Mouse (Mus musculus): ENCODE results near the gene Tex22. TPM values are rescaled to one million over a fixed set of nuclear protein-coding genes. Genes with fewer than 3 reads are reported as not detected.

The Tex22 gene
- under 1 TPM; 0.35 to 0.52 TPM for total RNA-seq (2021)

GRCm38 (mm10) chr12:113074329-113075062 is at the start of gene Tex22:
Gene Tex22 (plus strand): TSS chr12:113074502.
- DNase-seq (ENCODE audit: low spot score in 2 of 2) = peak; percentile 86 to 87
- intact Hi-C loops (cut with DNase I) = loop anchor here (2.0 kb wide), 2 partner anchors 60 to 74 kb away; partner anchors contain the start of genes Brf1 and Pacs2

- intact Hi-C loops (cut with DNase I) = no loop called here
- no peak for DNase-seq (ENCODE audit: low spot score in 2 of 2)
These were observed 47.7 kb upstream of the Tex22 start for GRCm38 (mm10) chr12:113026557-113026956.

- intact Hi-C loops (cut with DNase I) = no loop called here
- no peak for DNase-seq (ENCODE audit: low spot score in 2 of 2)
These were observed 46.8 kb upstream of the Tex22 start for GRCm38 (mm10) chr12:113027495-113027894.

GRCm38 (mm10) chr12:113028067-113028466 is 46.2 kb upstream of the Tex22 start:
- no peak for DNase-seq (ENCODE audit: low spot score in 2 of 2)
- intact Hi-C loops (cut with DNase I) = no loop called here

- no peak for DNase-seq (ENCODE audit: low spot score in 2 of 2)
- intact Hi-C loops (cut with DNase I) = no loop called here
These were observed 45.4 kb upstream of the Tex22 start for GRCm38 (mm10) chr12:113028898-113029297.

- intact Hi-C loops (cut with DNase I) = no loop called here
- DNase-seq (ENCODE audit: low spot score in 2 of 2) = no peak
These were observed 44.3 kb upstream of the Tex22 start for GRCm38 (mm10) chr12:113030046-113030445.

- intact Hi-C loops (cut with DNase I) = no loop called here
- no peak for DNase-seq (ENCODE audit: low spot score in 2 of 2)
These were observed 43.3 kb upstream of the Tex22 start for GRCm38 (mm10) chr12:113030993-113031392.

- intact Hi-C loops (cut with DNase I) = no loop called here
- no peak for DNase-seq (ENCODE audit: low spot score in 2 of 2)
These were observed 42.9 kb upstream of the Tex22 start for GRCm38 (mm10) chr12:113031441-113031840.

- no peak for DNase-seq (ENCODE audit: low spot score in 2 of 2)
- intact Hi-C loops (cut with DNase I) = no loop called here
These were observed 41.7 kb upstream of the Tex22 start for GRCm38 (mm10) chr12:113032296-113033250.

GRCm38 (mm10) chr12:113035093-113035492 is 39.2 kb upstream of the Tex22 start:
- no peak for DNase-seq (ENCODE audit: low spot score in 2 of 2)
- intact Hi-C loops (cut with DNase I) = no loop called here

GRCm38 (mm10) chr12:113036996-113037395 is 37.3 kb upstream of the Tex22 start:
- intact Hi-C loops (cut with DNase I) = no loop called here
- no peak for DNase-seq (ENCODE audit: low spot score in 2 of 2)

GRCm38 (mm10) chr12:113038414-113038813 is 35.9 kb upstream of the Tex22 start:
- intact Hi-C loops (cut with DNase I) = no loop called here
- no peak for DNase-seq (ENCODE audit: low spot score in 2 of 2)

GRCm38 (mm10) chr12:113041481-113042439 is 32.5 kb upstream of the Tex22 start:
- DNase-seq (ENCODE audit: low spot score in 2 of 2) = peak; percentile 47 to 51
- intact Hi-C loops (cut with DNase I) = no loop called here

- intact Hi-C loops (cut with DNase I) = no loop called here
- DNase-seq (ENCODE audit: low spot score in 2 of 2) = no peak
These were observed 31.8 kb upstream of the Tex22 start for GRCm38 (mm10) chr12:113042543-113042942.

- intact Hi-C loops (cut with DNase I) = loop anchor here (2.0 kb wide), 1 partner anchor 38 kb away; no protein-coding TSS in a partner anchor
- no peak for DNase-seq (ENCODE audit: low spot score in 2 of 2)
These were observed 29.2 kb upstream of the Tex22 start for GRCm38 (mm10) chr12:113044916-113045677.

GRCm38 (mm10) chr12:113046861-113047260 is 27.4 kb upstream of the Tex22 start:
- DNase-seq (ENCODE audit: low spot score in 2 of 2) = no peak
- intact Hi-C loops (cut with DNase I) = no loop called here

GRCm38 (mm10) chr12:113048103-113048502 is 26.2 kb upstream of the Tex22 start:
- no peak for DNase-seq (ENCODE audit: low spot score in 2 of 2)
- intact Hi-C loops (cut with DNase I) = no loop called here

- intact Hi-C loops (cut with DNase I) = no loop called here
These were observed 24.5 kb upstream of the Tex22 start for GRCm38 (mm10) chr12:113049836-113050235.

GRCm38 (mm10) chr12:113050671-113051070 is 23.6 kb upstream of the Tex22 start:
- no peak for DNase-seq (ENCODE audit: low spot score in 2 of 2)
- intact Hi-C loops (cut with DNase I) = no loop called here

More at GRCm38 (mm10) chr12:113049836-113050235, 24.5 kb upstream of the Tex22 start:
- DNase-seq (ENCODE audit: low spot score in 2 of 2) = no peak
